Mouse (Mus musculus): ENCODE measurements around the gene Stub1.
"Not testable (repeated sequence)": the region's sequence is repeated elsewhere in the genome, so short reads cannot be mapped to it uniquely, and the experiment has no call there.

The Stub1 gene

DNA sequence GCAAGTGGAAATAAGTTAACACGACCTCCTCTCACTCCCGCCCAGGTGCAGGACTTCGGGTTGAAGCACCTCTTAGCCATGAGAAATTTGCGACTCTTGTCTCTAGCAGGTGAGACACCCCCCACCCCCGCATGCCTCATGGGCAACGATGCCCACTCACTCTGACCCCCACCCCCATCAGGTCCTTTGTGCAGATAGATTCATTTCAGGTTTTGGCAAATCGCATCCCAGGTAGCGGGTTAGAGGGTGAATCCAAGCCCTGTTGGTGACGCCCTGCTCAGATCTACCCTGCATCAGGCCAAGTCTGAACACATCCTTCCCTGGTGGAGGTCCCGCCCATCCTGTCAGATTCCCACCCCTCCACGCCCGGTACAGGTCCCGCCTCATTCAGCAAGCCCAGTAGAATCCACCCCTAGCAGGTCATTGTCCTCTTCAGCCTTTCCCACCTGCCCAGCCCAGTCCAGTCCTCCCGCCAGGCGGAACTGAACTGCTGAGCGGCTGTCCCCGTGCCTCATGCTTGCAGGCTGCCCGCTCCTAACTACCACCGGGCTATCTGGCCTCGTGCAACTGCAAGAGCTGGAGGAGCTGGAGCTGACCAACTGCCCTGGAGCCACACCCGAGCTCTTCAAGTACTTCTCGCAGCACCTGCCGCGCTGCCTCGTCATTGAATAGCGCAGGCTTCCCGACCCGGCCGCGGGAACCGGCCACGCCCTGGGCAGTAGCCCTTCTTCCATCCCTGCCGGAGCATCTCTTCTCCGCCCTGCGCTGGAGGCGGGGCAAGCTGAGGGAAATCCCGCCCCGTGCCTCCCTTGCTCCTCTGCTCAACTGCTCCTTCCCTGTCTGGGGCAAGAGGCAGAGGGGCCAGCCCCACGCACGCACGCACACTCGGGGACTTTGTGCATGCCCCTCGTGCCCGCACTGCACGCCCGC, 14.1 kb downstream of the Stub1 start:
- peak in 1 of 2 experiments; percentile 11 for DNase-seq

GRCm38 (mm10) chr17:25817662-25818061, 15.5 kb downstream of the Stub1 start:
- no peak for DNase-seq

- peak; percentile 71 to 85 for DNase-seq
Observed at GRCm38 (mm10) chr17:25813471-25813870, 19.7 kb downstream of the Stub1 start.

GRCm38 (mm10) chr17:25810890-25811289, 22.3 kb downstream of the Stub1 start:
- DNase-seq, result no peak

- no peak for DNase-seq
Observed at GRCm38 (mm10) chr17:25809606-25810340, 23.4 kb downstream of the Stub1 start.

- DNase-seq, result peak; percentile 55 to 71
Observed at GRCm38 (mm10) chr17:25808789-25809605, 24.2 kb downstream of the Stub1 start, which contains the start of gene Fbxl16. Gene Fbxl16 (plus strand): TSS chr17:25809085.

- no peak for DNase-seq
Observed at GRCm38 (mm10) chr17:25808028-25808427, 25.2 kb downstream of the Stub1 start.

GRCm38 (mm10) chr17:25807452-25807851, 25.8 kb downstream of the Stub1 start:
- DNase-seq, result not testable (repeated sequence)

GRCm38 (mm10) chr17:25806507-25806906, 26.7 kb downstream of the Stub1 start:
- DNase-seq, result no peak

GRCm38 (mm10) chr17:25802825-25803517, 30.2 kb downstream of the Stub1 start:
- no peak for DNase-seq

DNA sequence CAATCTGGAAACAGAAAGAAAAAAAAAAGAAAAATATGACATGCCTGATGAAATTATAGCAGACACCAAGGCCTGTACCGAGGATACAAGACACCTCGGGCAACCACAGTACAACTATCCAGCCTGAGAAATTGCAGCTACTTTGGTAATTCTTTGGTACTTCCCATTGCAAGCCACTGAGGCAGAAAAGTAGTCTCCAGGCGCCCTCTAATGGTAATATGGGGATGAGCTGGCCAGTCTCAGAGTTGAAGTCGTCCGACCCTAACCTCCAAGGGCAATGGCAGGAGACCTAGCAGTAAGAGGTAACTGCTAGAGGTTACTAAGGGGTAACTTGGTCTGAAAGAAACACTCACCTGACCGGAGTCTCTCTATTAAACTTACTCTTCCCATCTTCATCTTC, 32.2 kb downstream of the Stub1 start:
- DNase-seq, result peak; percentile 77 to 81

DNA sequence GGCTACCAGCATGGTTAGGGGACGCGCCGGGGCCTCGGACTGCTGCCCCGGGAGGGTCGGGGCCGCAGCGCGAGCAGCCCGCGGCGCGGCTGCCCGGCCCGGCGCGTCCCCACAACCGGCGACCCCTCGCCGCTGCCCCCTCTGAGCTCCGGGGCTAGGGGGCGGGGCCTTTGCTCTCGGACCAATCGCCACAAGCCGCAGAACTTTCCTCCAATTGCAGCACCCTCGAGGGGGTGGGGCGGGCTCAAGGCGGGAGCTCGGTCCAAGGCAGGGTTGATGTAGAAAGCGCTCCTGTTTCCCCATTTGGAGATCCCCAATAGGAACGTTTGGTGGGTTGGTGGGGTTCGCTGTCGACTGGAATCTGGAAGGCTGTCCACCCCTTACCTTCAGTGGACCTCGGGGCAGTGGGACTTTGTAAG, 36.2 kb downstream of the Stub1 start, which contains the start of gene Metrn:
TSS of gene Metrn (minus strand) at position 186 of the 419 bp plus-strand sequence.
- peak; percentile 82 to 88 for DNase-seq

- peak in 1 of 2 experiments; percentile 34 for DNase-seq
Observed at GRCm38 (mm10) chr17:25796211-25796771, 36.9 kb downstream of the Stub1 start.

GRCm38 (mm10) chr17:25795609-25796092, 37.6 kb downstream of the Stub1 start, which contains the start of gene AC134908.4:
Gene AC134908.4 (minus strand): TSS chr17:25795659.
- DNase-seq, result peak; percentile 67 to 79

DNA sequence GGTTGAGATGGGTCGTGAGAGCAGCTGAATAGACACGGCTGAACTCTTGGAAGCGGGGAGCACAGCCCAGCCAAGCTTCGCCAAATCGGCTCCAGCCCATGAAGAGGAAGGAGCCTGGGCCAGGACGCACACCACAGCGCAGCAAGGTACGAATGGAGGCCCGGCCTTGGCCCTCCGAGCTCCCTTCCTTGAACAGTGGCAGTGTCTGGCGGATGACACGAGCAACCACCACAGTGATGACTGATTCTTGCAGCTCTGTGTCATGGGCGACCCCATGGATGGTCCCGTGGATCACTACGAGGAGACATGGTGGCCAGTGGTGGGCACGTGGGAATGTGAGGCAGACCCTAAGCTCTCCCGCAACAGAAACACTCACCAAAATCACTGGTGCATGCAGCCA, 38.2 kb downstream of the Stub1 start:
- DNase-seq, result no peak

DNA sequence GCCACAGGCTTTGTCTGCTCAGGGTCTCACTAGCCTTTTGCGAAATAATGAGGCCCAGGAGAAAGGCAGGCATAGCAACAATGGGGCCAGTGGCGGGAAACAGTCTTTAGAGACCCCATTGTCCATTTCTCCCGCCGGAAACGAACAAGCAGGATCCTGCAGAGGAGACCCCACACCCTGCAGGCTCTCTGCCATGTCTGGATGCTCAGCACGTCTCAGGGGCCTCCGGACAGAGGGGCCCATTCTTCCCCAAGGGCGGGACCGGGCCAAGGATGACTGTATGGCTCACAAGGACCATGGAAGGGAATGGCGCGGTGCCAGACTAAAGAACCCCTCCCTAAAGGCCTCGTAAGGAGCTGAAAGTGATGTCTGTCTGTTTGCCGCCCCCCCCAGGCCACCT, 39.0 kb downstream of the Stub1 start:
- no peak for DNase-seq

- peak; percentile 70 to 76 for DNase-seq
Observed at GRCm38 (mm10) chr17:25792615-25793014, 40.6 kb downstream of the Stub1 start, which contains the start of gene Fam173a. Gene Fam173a (minus strand): TSS chr17:25792901.

DNA sequence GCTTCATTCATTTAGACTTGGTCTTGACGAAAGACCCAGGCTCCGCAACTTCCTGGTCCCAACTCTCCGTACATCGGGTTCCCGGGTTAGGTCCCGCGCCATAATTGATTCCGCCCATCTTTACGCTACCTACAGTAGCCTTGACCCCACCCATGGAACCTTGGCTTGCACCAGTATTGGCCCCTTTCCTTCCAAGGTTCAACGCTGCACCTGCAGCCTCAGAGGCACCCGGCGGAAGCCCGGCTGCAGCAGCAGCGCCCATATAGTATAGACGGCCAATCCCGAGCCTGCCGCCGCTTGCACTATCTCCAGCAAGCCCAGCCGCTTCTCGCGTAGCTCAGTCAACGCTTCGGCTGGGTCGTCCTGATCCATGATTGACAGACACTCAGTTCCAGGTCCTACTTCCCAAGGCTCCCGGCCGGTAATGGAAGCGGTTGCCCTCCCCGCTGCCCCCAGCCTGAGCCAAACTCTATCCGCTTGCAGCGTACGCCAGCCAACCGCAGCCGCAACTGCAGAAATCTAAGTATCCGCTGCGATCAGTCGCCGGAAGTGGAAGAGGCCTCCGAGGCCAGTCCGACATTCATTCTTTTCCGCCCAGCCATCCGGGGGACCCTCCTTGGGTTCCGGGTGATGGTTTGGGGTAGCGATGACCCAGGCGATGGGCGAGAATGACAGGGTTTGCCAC, 41.2 kb downstream of the Stub1 start:
- DNase-seq, result peak; percentile 69 to 80

DNA sequence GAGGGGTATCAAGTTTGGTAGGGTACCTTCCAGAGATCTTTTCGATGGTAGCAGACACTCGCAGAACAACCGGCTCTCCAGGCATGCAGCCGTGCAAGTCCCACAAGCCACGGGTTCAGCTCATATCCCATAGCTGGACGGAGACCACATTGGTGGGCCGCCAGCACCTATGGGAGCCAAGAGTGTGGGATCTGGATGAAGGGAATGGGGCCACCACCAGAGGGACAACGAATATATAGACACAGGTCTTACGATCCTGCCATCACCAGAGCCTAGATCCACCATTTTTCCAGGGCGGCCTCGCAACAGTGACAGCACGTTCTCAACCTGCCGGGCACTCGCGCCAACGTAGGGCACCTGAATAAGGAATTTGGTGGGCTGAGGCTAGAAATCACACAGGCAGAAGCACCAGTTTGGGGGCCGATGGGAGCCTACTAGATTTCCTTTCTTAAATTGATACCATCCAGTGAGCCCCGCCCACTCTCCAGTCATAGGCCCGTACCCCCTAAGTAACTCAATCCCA, 41.8 kb downstream of the Stub1 start:
- DNase-seq, result no peak

- DNase-seq, result no peak
Observed at GRCm38 (mm10) chr17:25786781-25787504, 46.3 kb downstream of the Stub1 start.

All from kidney, adult 8-10 months (tissue).